Mouse (Mus musculus): ENCODE data around the gene Egfr.

Gene Egfr

GRCm38 (mm10) chr11:16776967-16777366 is 25.0 kb downstream of the Egfr start:
- no peak for DNase-seq (ENCODE audit: low spot score)

GRCm38 (mm10) chr11:16781604-16782003 is 29.6 kb downstream of the Egfr start:
- no peak for DNase-seq (ENCODE audit: low spot score)

- DNase-seq (ENCODE audit: low spot score) = no peak
Measured at GRCm38 (mm10) chr11:16783926-16784659, 32.1 kb downstream of the Egfr start.

GRCm38 (mm10) chr11:16792638-16793585 is 40.9 kb downstream of the Egfr start:
- no peak for DNase-seq (ENCODE audit: low spot score)

GRCm38 (mm10) chr11:16795012-16795411 is 43.0 kb downstream of the Egfr start:
- no peak for DNase-seq (ENCODE audit: low spot score)

GRCm38 (mm10) chr11:16795513-16795912 is 43.5 kb downstream of the Egfr start:
- no peak for DNase-seq (ENCODE audit: low spot score)

GRCm38 (mm10) chr11:16797456-16797855 is 45.5 kb downstream of the Egfr start:
- DNase-seq (ENCODE audit: low spot score) = no peak

- DNase-seq (ENCODE audit: low spot score) = peak; percentile 43
Measured at GRCm38 (mm10) chr11:16798136-16798535, 46.1 kb downstream of the Egfr start.

GRCm38 (mm10) chr11:16800507-16800906 is 48.5 kb downstream of the Egfr start:
- no peak for DNase-seq (ENCODE audit: low spot score)

- DNase-seq (ENCODE audit: low spot score) = peak; percentile 20
Measured at GRCm38 (mm10) chr11:16802668-16803067, 50.7 kb downstream of the Egfr start.

- no peak for DNase-seq (ENCODE audit: low spot score)
Measured at GRCm38 (mm10) chr11:16804016-16804415, 52.0 kb downstream of the Egfr start.

- no peak for DNase-seq (ENCODE audit: low spot score)
Measured at GRCm38 (mm10) chr11:16805886-16806285, 53.9 kb downstream of the Egfr start.

GRCm38 (mm10) chr11:16809161-16809967 is 57.4 kb downstream of the Egfr start:
- DNase-seq (ENCODE audit: low spot score) = no peak

- DNase-seq (ENCODE audit: low spot score) = no peak
Measured at GRCm38 (mm10) chr11:16810086-16810485, 58.1 kb downstream of the Egfr start.

- no peak for DNase-seq (ENCODE audit: low spot score)
Measured at GRCm38 (mm10) chr11:16813298-16813697, 61.3 kb downstream of the Egfr start.

GRCm38 (mm10) chr11:16816414-16816813 is 64.4 kb downstream of the Egfr start:
- DNase-seq (ENCODE audit: low spot score) = no peak

GRCm38 (mm10) chr11:16817336-16818034 is 65.5 kb downstream of the Egfr start:
- DNase-seq (ENCODE audit: low spot score) = no peak

GRCm38 (mm10) chr11:16819424-16819823 is 67.4 kb downstream of the Egfr start:
- no peak for DNase-seq (ENCODE audit: low spot score)

- DNase-seq (ENCODE audit: low spot score) = no peak
Measured at GRCm38 (mm10) chr11:16820138-16820537, 68.1 kb downstream of the Egfr start.

- DNase-seq (ENCODE audit: low spot score) = no peak
Measured at GRCm38 (mm10) chr11:16821668-16822254, 69.8 kb downstream of the Egfr start.
